Mouse (Mus musculus) E14TG2a.4 (cell line): ENCODE results near the gene Rubcnl.

Experiments used
- CTCF ChIP-seq: conservative IDR thresholded peaks from 2 replicates; pipeline ENCODE4 v1.5.1; 2014; ENCODE audit warnings: low read length
- NANOG ChIP-seq: IDR thresholded peaks from 2 replicates; pipeline ENCODE4 v1.6.1; 2014; ENCODE audit warnings: borderline replicate concordance, low read length, mixed read lengths

DNA sequence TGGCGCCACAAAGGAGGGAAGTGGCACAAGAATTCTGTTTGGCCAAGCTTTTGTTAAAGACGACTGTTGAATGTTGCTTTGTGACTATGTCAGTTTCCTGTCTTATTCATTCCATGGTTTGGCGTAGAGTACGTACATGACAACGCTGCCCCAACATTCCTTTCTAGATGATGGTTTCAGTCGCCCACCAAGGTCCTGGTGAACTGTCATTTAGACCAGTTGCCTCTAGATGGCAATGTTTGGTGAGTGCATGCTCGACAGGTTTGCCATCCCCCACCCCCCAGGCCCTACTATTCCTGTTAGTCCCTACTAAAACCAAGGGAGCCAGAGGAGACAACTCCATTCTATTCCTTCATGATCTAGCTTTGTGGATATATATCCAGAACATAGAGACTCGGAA, 36.6 kb downstream of the Rubcnl start:
- TF ChIP-seq CTCF (peak; percentile 49), NANOG (no peak)
